Mouse (Mus musculus) stomach, embryonic 14.5 days (tissue): ENCODE measurements around the gene Atp9a. TPM values are rescaled to one million over a fixed set of nuclear protein-coding genes. Genes with fewer than 3 reads are reported as not detected.

ENCODE experiments used
- ATAC-seq: fragments of 200-750 bp; cut with Nextera tagmentation; 2 replicates; pipeline ENCODE4 v1.8.0; 2017; ENCODE audit warnings: low read depth, moderate TSS enrichment; ENCODE audit not compliant: insufficient number of reproducible peaks, insufficient read depth, low FRiP score
- H3K27ac ChIP-seq: fragments of 300-500 bp; sonication (generic); 2 replicates; pipeline ENCODE4 v1.5.1; 2014; ENCODE audit warnings: mild to moderate bottlenecking, low read length, moderate library complexity, mixed read lengths
- H3K27me3 ChIP-seq: fragments of 300-500 bp; sonication (generic); 2 replicates; pipeline ENCODE4 v1.6.1; 2014; ENCODE audit warnings: low read length, control low read depth, mixed read lengths; ENCODE audit not compliant: control insufficient read depth, insufficient read depth
- H3K36me3 ChIP-seq: fragments of 300-500 bp; sonication (generic); 2 replicates; pipeline ENCODE4 v1.6.1; 2014; ENCODE audit warnings: mild to moderate bottlenecking, control low read depth, low read length, moderate library complexity, mixed read lengths; ENCODE audit not compliant: control insufficient read depth, insufficient read depth
- H3K4me1 ChIP-seq: fragments of 300-500 bp; sonication (generic); 2 replicates; pipeline ENCODE4 v1.6.1; 2014; ENCODE audit warnings: low read length, control low read depth, mixed read lengths; ENCODE audit not compliant: control insufficient read depth, insufficient read depth
- H3K4me2 ChIP-seq: fragments of 300-500 bp; sonication (generic); replicated peaks from 2 replicates; pipeline ENCODE4 v1.6.1; 2014; ENCODE audit warnings: low read depth, low read length, control low read depth
- H3K4me3 ChIP-seq: fragments of 300-500 bp; sonication (generic); 2 replicates; pipeline ENCODE4 v1.5.1; 2014; ENCODE audit warnings: low read depth, low read length, control low read depth
- H3K9ac ChIP-seq: fragments of 300-500 bp; sonication (generic); replicated peaks from 2 replicates; pipeline ENCODE4 v1.6.1; 2014; ENCODE audit warnings: low read depth, mild to moderate bottlenecking, control low read depth, low read length, moderate library complexity, mixed read lengths
- H3K9me3 ChIP-seq: fragments of 300-500 bp; sonication (generic); 2 replicates; pipeline ENCODE4 v1.6.1; 2016; ENCODE audit warnings: low read depth, low read length, control low read depth; ENCODE audit not compliant: control insufficient read depth
- WGBS: fragments of 180-500 bp; shearing (Covaris S2); extraction: QIAGEN DNeasy Blood & Tissue Kit; methylation state at CpG from one replicate; pipeline ENCODE4 v1.1.7; 2014; 5-methylcytosine and 5-hydroxymethylcytosine counted together
- polyA plus RNA-seq: library from polyadenylated mRNA; unstranded; fragments of >200 nt; fragmentation: Nextera tagmentation; extraction: Ambion mirVana; gene quantifications from 2 replicates; pipeline ENCODE4 v1.2.1, GENCODE M21; 2014

Atp9a gene
- polyA plus RNA-seq, 1 experiment from 2014 or later, result 12.6 TPM

DNA sequence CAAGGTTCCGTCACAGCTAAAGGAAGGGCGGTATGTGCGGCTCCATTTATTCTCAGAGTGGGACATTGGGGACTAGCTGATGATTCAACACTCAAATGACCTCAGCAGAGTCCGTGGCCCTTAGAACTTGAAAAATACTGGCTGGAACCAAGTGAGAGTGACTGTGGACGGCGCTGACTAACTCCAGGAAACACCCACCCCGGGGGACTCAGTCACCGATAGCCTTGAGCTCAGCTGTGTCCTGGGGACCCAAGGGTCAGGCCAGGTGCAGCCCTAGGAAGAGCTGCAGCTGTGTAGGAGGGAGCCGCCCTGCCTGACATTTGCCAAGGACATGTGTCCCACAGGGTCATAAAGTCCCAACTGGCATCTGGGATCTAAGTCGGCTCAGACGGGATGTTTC, 83.7 kb downstream of the Atp9a start:
- H3K27me3 ChIP-seq, result no peaks in the 10 kb centered on the region
- no peaks in the 10 kb centered on the region for H3K36me3 ChIP-seq
- no peaks in the 10 kb centered on the region for H3K4me1 ChIP-seq
- no peak overlapping the region for H3K9ac ChIP-seq
- WGBS, result 83% methylated on average over 11 of the region's 11 CpGs
- H3K9me3 ChIP-seq, result no peaks in the 10 kb centered on the region
- ATAC-seq, result no peak
- no peak overlapping the region for H3K4me3 ChIP-seq
- no peak overlapping the region for H3K27ac ChIP-seq
- no peak overlapping the region for H3K4me2 ChIP-seq

DNA sequence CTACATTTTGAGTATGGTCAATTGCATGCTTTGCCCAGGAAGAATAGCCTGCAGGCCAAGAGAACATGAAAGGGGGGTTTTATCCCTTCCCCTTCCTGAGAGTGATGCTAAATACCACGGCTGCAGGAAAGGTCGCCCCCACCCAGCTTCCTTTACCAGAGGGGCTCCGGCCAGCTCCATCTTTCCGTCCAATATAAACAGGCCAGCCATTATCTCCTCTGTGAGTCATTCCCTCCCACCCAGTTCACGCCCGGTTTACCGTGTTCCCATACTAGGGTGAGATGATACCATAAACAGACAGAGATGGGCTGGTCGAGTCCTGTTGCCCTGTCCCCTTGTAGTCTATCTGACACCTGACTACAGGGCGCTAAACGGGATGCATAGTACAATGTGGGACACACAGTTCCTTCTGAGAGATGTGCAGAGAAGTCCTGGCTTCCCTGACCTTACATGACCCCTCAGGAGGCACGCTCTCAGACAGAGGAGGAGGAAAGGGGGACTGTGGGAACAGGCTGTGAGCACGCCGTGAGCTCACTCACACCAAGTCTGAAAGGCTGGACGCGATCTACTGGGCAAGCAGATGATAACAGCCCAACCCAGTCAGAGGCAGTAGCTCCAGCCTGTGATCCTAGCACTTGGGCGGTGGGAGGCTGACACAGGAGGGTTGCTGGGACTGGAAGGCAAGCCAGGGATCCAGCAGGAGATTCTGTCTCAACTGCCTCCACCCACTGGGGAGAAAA, 85.5 kb downstream of the Atp9a start:
- no peak for ATAC-seq
- H3K4me3 ChIP-seq, result no peak overlapping the region
- H3K36me3 ChIP-seq, result 0 out of 2 replicates have a peak, but pooled peaks cover 3% of the 10 kb centered on the region
- H3K4me2 ChIP-seq, result no peak overlapping the region
- H3K27ac ChIP-seq, result no peak overlapping the region
- no peak overlapping the region for H3K9ac ChIP-seq
- no peaks in the 10 kb centered on the region for H3K4me1 ChIP-seq
- H3K9me3 ChIP-seq, result no peaks in the 10 kb centered on the region
- WGBS, result 37% methylated on average over 16 of the region's 16 CpGs
- no peaks in the 10 kb centered on the region for H3K27me3 ChIP-seq

DNA sequence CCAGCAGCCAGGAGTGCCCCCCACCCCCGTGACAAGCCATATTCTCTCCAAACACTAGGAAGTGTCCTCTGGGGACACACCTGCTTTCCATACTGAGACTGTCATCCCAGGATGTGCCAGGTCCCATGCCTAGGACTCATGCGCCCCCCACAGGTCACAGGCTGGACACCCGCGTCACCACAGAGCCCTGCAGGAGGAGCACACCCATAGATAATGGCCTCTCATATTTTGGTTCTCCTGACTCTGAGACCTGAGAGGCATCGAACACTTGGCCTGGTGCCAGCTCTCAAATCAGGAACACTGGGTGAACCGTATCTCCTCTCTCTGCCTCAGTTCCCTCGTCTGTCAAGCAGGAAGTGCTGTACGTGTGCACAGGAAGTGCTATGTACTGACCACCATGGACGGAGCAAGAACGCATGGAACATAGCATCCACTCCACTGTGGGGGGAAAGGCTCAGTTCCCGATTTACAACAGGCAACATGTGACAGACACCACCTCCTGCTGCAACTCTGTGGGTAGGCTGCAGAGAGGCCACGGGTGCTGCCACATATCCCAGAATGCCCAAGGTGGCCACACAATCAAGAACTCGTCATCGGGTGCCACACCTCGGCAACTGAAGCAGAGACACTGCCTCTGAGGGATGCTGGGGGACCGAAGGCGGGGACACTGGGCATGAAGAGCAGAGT, 87.1 kb downstream of the Atp9a start:
- 0 out of 2 replicates have a peak, but pooled peaks cover 3% of the 10 kb centered on the region for H3K36me3 ChIP-seq
- H3K27ac ChIP-seq, result no peak overlapping the region
- no peak overlapping the region for H3K9ac ChIP-seq
- H3K27me3 ChIP-seq, result no peaks in the 10 kb centered on the region
- H3K4me2 ChIP-seq, result no peak overlapping the region
- H3K9me3 ChIP-seq, result no peaks in the 10 kb centered on the region
- H3K4me3 ChIP-seq, result no peak overlapping the region
- no peaks in the 10 kb centered on the region for H3K4me1 ChIP-seq
- WGBS, result 69% methylated on average over 17 of the region's 17 CpGs
- ATAC-seq, result no peak

GRCm38 (mm10) chr2:168654482-168654881, 87.7 kb downstream of the Atp9a start:
- H3K4me1 ChIP-seq, result no peaks in the 10 kb centered on the region
- H3K27ac ChIP-seq, result no peak overlapping the region
- no peaks in the 10 kb centered on the region for H3K27me3 ChIP-seq
- no peak overlapping the region for H3K4me2 ChIP-seq
- no peak overlapping the region for H3K9ac ChIP-seq
- no peak for ATAC-seq
- H3K4me3 ChIP-seq, result no peak overlapping the region
- WGBS, result 62% methylated on average over 9 of the region's 9 CpGs
- 0 out of 2 replicates have a peak, but pooled peaks cover 3% of the 10 kb centered on the region for H3K36me3 ChIP-seq
- no peaks in the 10 kb centered on the region for H3K9me3 ChIP-seq

DNA sequence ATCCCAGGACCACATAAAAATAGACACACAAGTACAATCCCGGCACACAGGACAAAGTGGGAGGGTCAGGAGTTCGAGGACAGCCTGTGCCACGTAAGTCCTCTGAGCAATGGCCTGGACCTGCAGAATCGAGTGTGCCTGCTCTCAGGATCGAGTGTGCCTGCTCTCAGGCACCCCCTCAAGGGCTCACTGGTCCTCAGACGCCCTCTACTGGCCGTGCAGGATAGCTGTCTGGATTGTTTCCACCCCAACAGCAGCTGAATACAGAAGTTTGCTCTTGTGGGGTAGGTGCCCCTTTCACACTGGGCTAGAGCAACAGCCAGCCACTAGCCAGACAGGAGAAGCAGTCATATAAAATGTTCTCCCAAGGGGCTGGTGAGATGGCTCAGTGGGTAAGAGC, 90.5 kb downstream of the Atp9a start:
- H3K4me1 ChIP-seq, result no peaks in the 10 kb centered on the region
- H3K36me3 ChIP-seq, result 0 out of 2 replicates have a peak, but pooled peaks cover 3% of the 10 kb centered on the region
- H3K27ac ChIP-seq, result no peak overlapping the region
- ATAC-seq, result no peak
- H3K9ac ChIP-seq, result no peak overlapping the region
- H3K4me2 ChIP-seq, result no peak overlapping the region
- H3K27me3 ChIP-seq, result no peaks in the 10 kb centered on the region
- 52% methylated on average over 7 of the region's 7 CpGs for WGBS
- no peak overlapping the region for H3K4me3 ChIP-seq
- no peaks in the 10 kb centered on the region for H3K9me3 ChIP-seq

DNA sequence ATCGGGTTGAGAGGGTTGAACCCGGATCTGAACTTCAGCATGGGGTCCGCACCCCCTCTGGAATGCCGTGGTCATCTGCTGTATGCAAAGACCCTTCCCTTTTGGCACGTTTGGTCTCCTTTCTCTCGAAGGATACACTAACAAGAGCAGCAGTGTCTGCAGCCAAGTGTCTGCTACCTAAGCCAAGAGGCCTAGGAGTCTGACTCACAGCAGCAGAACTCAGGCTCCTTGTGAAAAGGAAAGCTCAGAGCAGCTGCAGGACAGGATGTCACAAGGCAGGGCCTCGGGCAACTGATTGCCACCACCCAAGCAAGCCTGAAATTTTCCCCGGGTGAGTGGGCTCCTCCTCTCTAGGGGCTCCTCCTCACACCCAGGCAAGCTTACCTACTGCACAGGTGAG, 94.0 kb downstream of the Atp9a start:
- Histone ChIP-seq H3K27me3 (no peaks in the 10 kb centered on the region), H3K36me3 (peaks cover 10% of the 10 kb centered on the region; the same call in 1 of the 2 replicates), H3K9ac (no peak overlapping the region), H3K9me3 (no peaks in the 10 kb centered on the region), H3K4me1 (no peaks in the 10 kb centered on the region), H3K27ac (no peak overlapping the region), H3K4me2 (no peak overlapping the region), H3K4me3 (no peak overlapping the region)
- no peak for ATAC-seq
- 71% methylated on average over 8 of the region's 8 CpGs for WGBS

DNA sequence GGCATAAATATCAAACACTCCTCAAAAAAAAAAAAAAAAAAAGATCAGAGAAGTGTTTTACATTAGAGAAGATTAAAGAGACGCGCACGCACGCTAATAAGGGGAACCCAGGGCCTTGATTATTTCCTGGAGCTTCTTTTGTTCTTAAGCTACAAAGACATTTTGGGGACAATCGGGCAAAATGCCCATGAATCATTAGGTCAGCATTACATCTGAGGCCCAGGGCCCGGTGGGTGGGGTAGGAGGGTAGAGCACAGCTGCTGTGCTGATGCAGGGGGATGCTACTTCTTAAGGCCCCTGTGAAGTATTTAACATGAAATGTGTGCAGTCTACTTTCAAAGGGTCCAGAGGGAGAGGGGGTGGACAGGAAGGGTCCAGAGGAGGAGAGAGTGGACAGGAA, 97.4 kb downstream of the Atp9a start:
- 84% methylated on average over 6 of the region's 6 CpGs for WGBS
- no peak overlapping the region for H3K27ac ChIP-seq

DNA sequence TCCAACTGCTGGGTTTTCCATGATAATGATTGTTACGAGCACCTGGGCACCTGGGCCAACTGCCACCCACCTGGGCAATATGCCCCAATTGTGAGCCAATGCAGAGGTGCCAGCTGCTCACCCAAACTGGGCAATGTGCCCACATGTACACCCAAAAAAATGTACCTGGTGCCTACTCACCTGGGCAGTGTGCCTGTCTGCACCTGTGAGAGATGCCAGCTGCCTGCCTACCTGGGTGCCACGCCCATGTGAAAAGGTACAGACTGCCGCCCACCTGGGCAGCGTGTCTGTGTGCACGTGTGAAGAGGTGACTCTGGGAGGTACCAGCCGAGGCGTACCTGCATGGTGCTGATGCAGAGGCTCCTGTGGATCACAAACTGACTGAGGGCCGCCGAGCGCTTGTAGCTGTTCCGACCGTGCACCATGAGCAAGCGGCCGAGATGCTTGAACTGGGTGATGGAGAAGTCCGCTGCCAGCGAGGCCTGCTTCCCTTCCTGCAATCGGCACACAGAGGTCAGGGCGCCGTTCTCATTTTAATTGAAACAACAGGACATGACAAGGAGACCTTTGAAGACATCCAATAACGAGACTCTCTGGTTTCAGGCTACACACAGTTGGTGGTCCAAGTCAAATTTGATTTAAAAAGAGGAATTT, 98.6 kb downstream of the Atp9a start:
- Histone ChIP-seq H3K36me3 (peaks cover 8% of the 10 kb centered on the region; the same call in 1 of the 2 replicates), H3K4me3 (no peak overlapping the region), H3K4me2 (no peak overlapping the region), H3K27ac (no peak overlapping the region), H3K4me1 (no peaks in the 10 kb centered on the region), H3K9me3 (no peaks in the 10 kb centered on the region), H3K27me3 (no peaks in the 10 kb centered on the region), H3K9ac (no peak overlapping the region)
- no peak for ATAC-seq
- 83% methylated on average over 20 of the region's 20 CpGs for WGBS

More for the DNA sequence above, 97.4 kb downstream of the Atp9a start:
- no peak overlapping the region for H3K4me3 ChIP-seq
- no peak overlapping the region for H3K9ac ChIP-seq
- H3K36me3 ChIP-seq, result peaks cover 8% of the 10 kb centered on the region; the same call in 1 of the 2 replicates
- H3K4me1 ChIP-seq, result no peaks in the 10 kb centered on the region
- no peaks in the 10 kb centered on the region for H3K27me3 ChIP-seq
- no peak overlapping the region for H3K4me2 ChIP-seq
- ATAC-seq, result no peak
- no peaks in the 10 kb centered on the region for H3K9me3 ChIP-seq
